Mouse (Mus musculus) E14TG2a.4 (cell line): Measurements from ENCODE around the gene Hist1h3i.

Source experiments
- CTCF ChIP-seq: conservative IDR thresholded peaks from 2 replicates; pipeline ENCODE4 v1.5.1; 2014; ENCODE audit warnings: low read length
- NANOG ChIP-seq: IDR thresholded peaks from 2 replicates; pipeline ENCODE4 v1.6.1; 2014; ENCODE audit warnings: borderline replicate concordance, low read length, mixed read lengths

- TF ChIP-seq CTCF: no peak
- TF ChIP-seq NANOG: no peak
Measured at GRCm38 (mm10) chr13:21752356-21752755, 30.8 kb downstream of the Hist1h3i start.
